Mouse (Mus musculus): Measurements from ENCODE around the gene Hoxa4. TPM values are rescaled to one million over a fixed set of nuclear protein-coding genes. Genes with fewer than 3 reads are reported as not detected.

Hoxa4 gene
- total RNA-seq, 2 experiments from 2014 or later = 7.5 to 8.5 TPM

DNA sequence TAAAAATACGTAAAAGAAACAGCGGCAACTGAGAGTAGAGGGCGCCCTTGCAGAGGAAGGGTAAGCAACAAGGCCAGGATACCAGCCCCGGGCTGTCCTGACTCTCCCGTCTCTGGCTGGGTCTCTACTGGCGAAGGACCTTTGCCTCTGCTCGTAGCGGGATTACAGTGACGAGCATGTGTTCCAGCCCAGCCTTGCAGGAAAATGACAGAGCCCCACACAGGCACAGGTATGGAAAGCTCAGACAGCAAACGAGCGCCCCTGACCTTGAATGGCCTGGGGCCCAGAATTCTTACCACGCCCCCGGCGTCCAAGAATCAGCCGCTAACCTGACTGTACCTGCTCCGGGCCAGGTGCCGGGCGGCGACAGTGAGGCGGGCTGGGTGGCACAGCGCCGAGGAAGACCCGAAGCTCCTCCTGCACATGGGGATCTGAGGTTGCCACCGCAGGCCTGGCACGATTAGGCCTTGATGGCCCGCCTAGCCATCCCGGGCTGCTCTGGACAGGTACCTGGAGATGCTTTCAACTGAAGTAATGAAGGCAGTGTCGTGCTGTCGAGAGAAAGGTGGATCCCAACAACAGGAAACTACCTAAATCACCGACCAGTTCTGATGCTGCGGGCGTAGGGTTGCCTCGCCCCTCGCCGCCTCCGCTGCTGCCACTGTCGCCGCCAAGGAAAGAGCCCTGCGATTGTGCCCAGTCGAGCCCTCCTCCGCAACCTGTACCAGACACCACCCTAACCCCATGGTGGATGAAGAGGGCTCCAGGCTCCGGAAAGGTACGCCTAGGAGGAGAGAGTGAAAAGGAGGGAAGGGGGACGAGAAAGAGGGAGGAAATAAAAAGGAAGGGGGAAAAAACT lies 38.2 kb upstream of the Hoxa4 start:
- DNase-seq = peak; percentile 54

DNA sequence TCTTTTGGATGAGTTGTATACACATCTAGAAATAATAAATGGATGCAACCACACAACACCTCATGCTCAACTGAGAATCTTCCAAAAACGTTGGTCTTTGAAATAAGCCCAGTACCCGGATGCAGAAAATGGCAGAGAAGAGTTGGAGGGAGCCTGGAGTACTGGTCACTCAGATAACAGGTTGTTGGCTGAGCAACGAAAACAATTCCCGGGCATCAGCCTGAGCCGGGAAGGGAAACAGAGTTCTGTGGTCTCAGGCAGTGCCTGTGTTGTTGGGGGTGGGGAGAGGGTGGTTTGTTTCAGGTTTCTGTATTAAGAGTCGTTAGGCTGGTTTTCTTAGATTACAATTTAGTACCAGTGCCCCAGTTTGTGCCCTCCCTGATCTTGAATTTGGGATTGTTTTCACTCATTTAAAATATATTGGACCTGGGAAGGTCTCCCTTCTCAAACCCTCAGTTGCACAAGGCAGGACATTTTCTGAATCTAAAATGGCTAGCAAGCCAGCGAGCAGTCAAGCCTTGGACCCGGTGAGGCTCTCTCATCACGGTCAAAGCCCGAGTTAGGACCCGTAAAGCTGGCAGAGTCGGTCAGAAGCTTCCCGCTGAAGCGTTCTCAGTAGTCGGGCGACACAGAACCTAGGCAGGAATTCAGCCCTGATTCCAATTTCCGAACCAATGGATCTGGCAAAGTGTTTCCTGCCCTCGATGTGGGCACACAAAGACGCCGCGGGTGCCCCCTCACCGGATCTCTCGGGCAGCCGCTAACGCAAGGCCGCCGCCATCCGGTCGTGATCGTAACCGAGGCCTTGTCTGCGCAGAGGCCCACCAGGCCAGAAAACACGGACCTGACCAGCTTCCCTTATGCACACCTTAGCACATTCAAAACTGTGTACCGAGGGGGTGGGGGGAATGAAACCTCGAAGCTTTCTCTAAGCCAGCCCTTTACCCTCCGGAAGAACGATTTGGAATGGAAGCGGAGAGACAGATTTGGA lies 37.2 kb upstream of the Hoxa4 start:
- DNase-seq = peak; percentile 61

GRCm38 (mm10) chr6:52227470-52228222 lies 36.1 kb upstream of the Hoxa4 start:
- DNase-seq = no peak

DNA sequence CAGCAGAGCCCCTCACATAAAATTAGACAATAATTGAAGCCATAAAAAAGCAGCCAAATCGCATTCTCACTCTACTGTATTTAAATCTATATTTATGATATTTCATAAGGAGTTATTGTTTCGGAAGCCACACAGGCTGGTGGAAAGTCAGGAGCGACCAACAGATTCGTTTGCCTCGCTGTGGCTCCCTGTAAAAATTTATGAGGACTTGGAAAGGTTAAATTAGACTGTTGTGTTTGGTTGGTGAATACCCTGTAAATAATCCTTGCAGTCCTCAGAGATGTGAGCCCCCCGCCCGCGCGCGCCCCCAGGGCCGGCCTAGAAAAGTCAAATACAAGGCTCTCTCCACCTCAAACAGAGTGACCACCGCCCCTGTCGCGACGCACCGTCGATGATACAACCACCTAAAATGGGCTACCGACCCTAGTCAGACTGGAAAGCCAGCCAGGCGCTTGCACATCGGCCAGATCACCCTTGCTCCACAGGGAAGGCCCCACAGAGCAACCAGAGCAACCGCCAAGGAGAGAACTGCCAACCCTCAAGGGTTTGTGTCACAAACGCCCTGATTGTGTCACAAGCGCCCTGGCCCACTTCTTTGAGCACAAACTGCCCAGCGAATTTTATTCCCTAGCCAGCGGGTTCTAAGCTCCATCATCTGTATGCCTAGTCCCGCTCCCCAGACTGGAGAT lies 35.2 kb upstream of the Hoxa4 start:
- DNase-seq = peak; percentile 42

DNA sequence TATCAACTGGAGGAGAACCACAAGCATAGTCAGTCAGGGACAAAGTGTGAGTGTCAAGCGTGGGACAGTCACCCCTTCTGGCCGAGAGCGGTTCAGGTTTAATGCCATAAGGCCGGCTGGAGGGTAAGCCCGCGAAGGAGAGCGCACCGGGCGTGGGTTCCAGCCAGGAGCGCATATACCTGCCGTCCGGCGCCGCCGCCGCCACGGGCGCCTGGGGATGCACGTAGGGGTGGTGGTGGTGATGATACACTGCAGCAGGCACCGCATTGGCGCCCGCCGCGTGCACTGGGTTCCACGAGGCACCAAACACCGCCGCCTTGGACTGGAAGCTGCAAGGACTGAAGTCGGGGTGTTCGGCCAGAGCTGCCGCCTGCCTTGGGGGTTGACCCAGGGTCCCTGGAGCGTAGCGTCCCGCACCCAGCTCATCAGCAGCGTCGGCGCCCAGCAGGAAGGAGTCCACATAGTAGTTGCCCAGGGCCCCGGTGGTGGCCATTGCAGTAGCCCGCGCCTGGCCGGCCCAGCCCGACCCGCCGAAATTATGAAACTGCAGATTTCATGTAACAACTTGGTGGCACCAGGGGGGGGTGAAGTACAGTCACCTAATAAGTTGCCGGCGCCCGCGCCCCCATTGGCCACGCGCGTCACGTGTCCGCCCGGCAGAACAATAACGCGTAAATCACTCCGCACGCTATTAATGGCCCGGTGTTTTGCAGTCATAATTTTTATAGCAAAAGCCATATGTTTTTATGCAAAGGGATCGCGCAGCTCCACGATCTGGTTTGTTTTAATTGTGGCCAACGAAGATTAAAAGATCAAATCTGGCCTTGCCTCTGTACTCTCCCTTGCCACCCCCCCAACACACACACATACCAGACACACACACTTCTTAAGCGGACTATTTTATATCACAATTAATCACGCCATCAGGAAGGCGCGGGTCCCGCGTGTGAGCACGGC lies 34.3 kb upstream of the Hoxa4 start:
- peak; percentile 85 for DNase-seq

GRCm38 (mm10) chr6:52224895-52225611 lies 33.5 kb upstream of the Hoxa4 start:
- no peak for DNase-seq

GRCm38 (mm10) chr6:52223939-52224760 lies 32.6 kb upstream of the Hoxa4 start:
- no peak for DNase-seq

DNA sequence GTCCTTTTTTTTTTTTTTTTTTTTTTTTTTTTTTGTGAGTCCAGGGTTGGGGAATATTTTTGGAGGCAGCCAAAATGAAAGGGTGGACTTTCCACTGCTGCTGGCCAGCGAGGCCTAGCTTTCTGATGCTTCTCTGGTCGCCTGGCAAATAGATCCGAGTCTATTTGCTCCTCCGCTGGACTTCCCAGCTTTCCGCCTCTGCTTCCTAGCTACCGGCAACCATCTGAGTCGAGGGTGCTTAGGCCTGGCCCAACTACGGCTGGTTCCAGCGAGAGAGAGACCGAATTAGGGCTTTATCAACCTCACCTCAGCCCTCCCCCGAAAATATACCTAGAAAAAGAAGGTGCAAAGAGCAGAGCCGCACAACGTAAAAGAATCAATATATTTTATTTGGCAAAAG lies 31.2 kb upstream of the Hoxa4 start:
- DNase-seq = peak; percentile 9

DNA sequence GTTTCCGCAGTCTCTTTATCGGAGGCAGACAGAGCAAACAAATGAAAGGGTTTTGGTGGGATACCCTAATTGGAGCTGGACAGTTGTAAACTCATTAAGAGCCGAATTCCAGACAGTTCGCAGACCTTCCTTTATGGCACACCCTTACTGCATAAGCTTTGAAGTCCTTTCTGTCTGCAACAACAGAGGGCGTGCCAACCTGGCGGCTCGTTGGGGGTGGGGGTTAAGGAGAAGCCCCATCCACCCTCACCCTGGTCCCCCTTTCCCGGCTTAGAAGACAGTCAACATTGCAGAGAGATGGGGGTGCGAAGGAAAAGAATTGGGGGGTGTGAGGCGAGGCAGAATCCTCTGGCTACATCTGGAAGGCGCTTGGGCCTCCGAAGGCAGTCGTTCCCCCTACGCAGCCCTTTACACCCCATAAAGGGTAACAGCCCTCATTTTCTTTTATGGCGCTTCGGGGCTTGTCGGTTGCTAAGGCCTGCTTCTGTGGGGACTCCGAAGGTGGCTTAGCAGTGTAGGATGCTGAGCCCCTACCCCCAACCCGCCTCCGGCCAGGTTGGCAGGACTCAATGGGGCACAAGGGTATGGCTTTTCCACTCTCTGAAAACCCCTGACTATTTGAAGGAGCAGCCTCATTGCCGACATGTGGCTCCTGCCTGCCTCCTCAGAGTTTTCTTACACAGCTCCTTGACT lies 30.6 kb upstream of the Hoxa4 start:
- DNase-seq = peak; percentile 41

DNA sequence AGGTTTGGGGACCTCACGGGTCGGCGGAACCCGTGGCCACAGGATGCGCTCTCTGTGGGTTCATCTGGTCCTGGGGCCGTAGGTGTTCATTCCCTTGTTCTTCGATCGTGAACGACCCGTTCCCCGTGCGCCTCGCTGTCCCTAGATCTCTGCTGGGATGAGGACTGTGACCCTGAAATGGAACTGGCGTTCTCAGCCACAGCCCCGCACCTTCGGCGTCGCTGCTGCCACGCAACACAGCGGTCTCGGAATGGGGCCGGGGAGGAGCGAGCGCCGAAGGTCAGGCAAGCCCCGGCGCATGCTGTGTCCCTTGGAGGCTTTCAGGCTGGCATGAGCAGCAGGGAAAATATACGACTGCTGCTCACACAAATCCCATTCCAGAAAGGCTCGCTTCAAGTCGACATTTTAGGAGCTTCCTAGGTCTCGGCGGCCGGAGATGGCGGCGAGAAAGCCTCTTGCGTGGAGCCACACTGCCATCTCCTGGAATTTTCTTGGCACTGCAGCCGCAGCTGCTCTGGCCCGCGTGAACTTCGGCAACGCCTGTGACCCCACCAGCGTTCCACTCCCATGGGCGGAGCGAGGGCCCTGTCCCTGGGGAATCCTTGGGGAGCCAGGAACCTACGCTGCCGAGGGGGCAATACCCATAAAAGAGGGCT lies 29.9 kb upstream of the Hoxa4 start, which contains the start of gene Hoxa7:
Hoxa7 (minus strand) TSS at position 518 of the 656 bp plus-strand sequence.
- peak; percentile 94 for DNase-seq

- no peak for DNase-seq
Observed at GRCm38 (mm10) chr6:52220865-52221310, 29.3 kb upstream of the Hoxa4 start.

DNA sequence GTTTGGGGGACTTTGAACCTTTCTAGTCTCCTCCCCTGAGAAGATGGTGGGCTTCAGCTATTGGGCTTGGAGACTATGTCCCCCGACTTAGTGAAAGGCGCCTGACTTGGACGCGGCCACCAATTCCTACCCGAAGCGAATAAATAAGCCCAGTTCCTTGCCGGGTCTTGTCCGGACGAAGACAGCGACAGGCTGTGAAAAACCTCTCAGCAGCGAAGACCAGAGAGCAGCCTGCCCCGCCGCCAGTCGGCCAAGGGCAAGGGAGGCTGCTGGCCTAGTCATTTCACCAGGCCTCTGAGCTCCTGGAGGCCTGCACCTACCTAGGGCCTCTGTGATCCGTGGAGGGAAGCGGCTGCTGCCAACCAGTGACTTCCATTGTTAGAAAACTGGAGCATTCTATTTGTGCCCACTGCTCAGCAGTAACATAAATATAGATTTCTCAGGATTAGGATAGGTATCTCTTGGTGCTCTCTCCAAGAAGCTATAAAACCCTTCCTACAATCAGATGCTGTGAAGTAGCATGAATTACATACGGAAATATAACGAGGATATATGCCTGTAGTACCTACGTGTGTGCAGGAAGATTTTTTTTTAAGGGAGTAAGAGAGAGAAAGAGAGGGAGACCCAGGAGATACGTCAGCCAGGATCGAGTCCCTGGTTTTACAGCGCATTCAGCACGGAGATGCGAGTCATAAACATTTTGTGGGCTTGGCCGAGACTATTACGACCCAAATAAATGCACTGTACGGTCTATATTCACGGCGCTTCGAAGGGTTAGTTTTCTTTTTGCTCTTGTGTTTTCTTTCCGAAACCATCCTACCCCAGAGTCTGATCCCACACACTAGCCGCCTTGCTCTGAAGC lies 28.7 kb upstream of the Hoxa4 start:
- no peak for DNase-seq

DNA sequence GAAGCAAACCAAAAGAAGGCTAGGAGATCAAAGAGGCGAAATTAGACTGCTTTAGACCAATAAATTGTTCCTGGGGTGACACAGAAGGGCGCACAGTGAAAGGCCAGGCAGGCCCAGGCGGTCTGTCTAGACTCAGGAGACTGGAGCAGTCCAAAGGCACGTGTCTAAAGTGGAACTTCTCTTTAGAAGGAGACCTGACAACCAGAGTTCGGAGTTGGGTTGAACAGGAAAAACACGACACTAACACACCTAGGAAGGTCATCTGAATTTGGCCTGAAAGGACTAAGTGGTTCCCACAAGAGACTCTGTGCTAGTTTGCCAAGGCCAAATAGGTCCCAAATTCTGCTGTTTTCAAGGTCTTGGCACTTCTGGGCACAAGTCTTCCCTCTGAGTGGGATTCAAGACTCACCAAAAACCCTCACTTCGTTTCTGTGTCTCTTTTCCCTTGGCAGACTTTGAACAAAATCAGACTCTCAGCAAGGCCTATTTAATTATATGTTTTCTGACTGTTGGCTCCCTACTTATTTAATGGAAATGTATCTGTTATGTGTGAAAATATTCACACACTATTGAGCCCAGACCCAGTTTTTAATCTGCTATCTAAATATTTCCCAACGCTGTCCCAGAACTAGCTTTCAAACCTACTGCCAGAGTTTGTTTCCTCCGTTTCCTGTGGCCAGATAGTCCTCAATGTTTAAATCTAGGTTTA lies 27.8 kb upstream of the Hoxa4 start:
- no peak for DNase-seq

- no peak for DNase-seq
Observed at GRCm38 (mm10) chr6:52218643-52219215, 27.2 kb upstream of the Hoxa4 start.

Data from gastrocnemius, postnatal 10 days (tissue).